12 mouse cellular contexts compared by ENCODE assay signal in genomic region chr4:55003128-55003527, GRCm38 (mm10). TPM values are rescaled to one million over a fixed set of nuclear protein-coding genes. Genes with fewer than 3 reads are reported as not detected.
A peak's percentile ranks its signal among the peaks of the same experiment; 100 is the strongest.
DNase-seq lines count a peak whose midpoint lies in the region; ATAC-seq and TF ChIP-seq lines count a peak whose summit lies in the region.
"Had no signal": no experiment of that assay in that cellular context is flagged by ENCODE, and none has a peak within 500 bp of the region (broad histone marks: within the 10 kb centered on the region; RNA-seq: fewer than 3 reads in every experiment).

No protein-coding gene starts in this region.

- no peak for DNase-seq in forebrain, embryonic 10.5 days (ENCODE audit: extremely low spot score, low spot score)
- no peak for DNase-seq in forebrain, postnatal 0 days
- DNase-seq in heart, adult 9 months (ENCODE audit: low spot score in 2 of 2): no peak
- DNase-seq in midbrain, embryonic 14.5 days: no peak
- DNase-seq in midbrain, embryonic 11.5 days (ENCODE audit: low spot score, missing footprints): no peak
- no peak for DNase-seq in urinary bladder, postnatal 25 days (ENCODE audit: low spot score)
- DNase-seq in cerebellum, adult 8-10 months: no peak
- DNase-seq: cerebellum, adult 11-12 months; lung, postnatal 4 days; right cerebral cortex, postnatal 4 days had no signal

- H3K36me3 ChIP-seq in forebrain, embryonic 10.5 days (replicated peaks): peaks cover 87% of the 10 kb centered on the region
- peaks cover 10% of the 10 kb centered on the region for H3K36me3 ChIP-seq in forebrain, postnatal 0 days (ENCODE audit: insufficient read depth)
- H3K36me3 ChIP-seq in heart, embryonic 16.5 days (ENCODE audit: control insufficient read depth, insufficient read depth): peaks cover 8% of the 10 kb centered on the region
- H3K36me3 ChIP-seq in midbrain, embryonic 14.5 days (ENCODE audit: control insufficient read depth, insufficient read depth, low read length): peaks cover 21% of the 10 kb centered on the region
- peaks cover 13% of the 10 kb centered on the region; the same call in 1 of the 2 replicates for H3K36me3 ChIP-seq in midbrain, embryonic 11.5 days (ENCODE audit: control insufficient read depth, insufficient read depth, low read length)

- no peaks in the 10 kb centered on the region for H3K9me3 ChIP-seq in forebrain, embryonic 10.5 days
- no peaks in the 10 kb centered on the region for H3K9me3 ChIP-seq in forebrain, postnatal 0 days (ENCODE audit: low read length)
- H3K9me3 ChIP-seq in heart, embryonic 16.5 days (replicated peaks; ENCODE audit: control insufficient read depth, low read length): no peaks in the 10 kb centered on the region
- no peaks in the 10 kb centered on the region for H3K9me3 ChIP-seq in midbrain, embryonic 14.5 days (ENCODE audit: control insufficient read depth, low read length)
- H3K9me3 ChIP-seq in midbrain, embryonic 11.5 days (ENCODE audit: control insufficient read depth, low read length): no peaks in the 10 kb centered on the region

- ATAC-seq in forebrain, postnatal 0 days: no peak
- ATAC-seq in heart, embryonic 16.5 days (replicated peaks; ENCODE audit: extremely low read depth, insufficient read depth, low FRiP score): no peak; the same call in 1 of the 2 replicates
- ATAC-seq in midbrain, embryonic 14.5 days (ENCODE audit: low FRiP score, low TSS enrichment): no peak
- ATAC-seq in midbrain, embryonic 11.5 days (ENCODE audit: low FRiP score): no peak

- peak overlapping the region; percentile 88 for H3K27ac ChIP-seq in forebrain, embryonic 10.5 days
- no peak overlapping the region for H3K27ac ChIP-seq in forebrain, postnatal 0 days (ENCODE audit: low read depth, low read length)
- peak overlapping the region; percentile 36 for H3K27ac ChIP-seq in heart, embryonic 16.5 days (ENCODE audit: low read length)
- peak overlapping the region; percentile 26; the same call in 1 of the 2 replicates for H3K27ac ChIP-seq in midbrain, embryonic 14.5 days (replicated peaks; ENCODE audit: low read depth, low read length)
- H3K27ac ChIP-seq in midbrain, embryonic 11.5 days (ENCODE audit: low read depth, low read length): no peak overlapping the region
- H3K27ac ChIP-seq: liver, embryonic 14.5 days had no signal

- no peaks in the 10 kb centered on the region for H3K27me3 ChIP-seq in forebrain, embryonic 10.5 days (ENCODE audit: poor library complexity, severe bottlenecking)
- H3K27me3 ChIP-seq in forebrain, postnatal 0 days (ENCODE audit: insufficient read depth, low read length): no peaks in the 10 kb centered on the region
- H3K27me3 ChIP-seq in heart, embryonic 16.5 days (ENCODE audit: control insufficient read depth, insufficient read depth, low read length): no peaks in the 10 kb centered on the region
- H3K27me3 ChIP-seq in midbrain, embryonic 14.5 days (ENCODE audit: control insufficient read depth, insufficient read depth, low read length): no peaks in the 10 kb centered on the region
- no peaks in the 10 kb centered on the region for H3K27me3 ChIP-seq in midbrain, embryonic 11.5 days (ENCODE audit: control insufficient read depth, insufficient read depth, low read length)

- H3K4me2 ChIP-seq in forebrain, postnatal 0 days (ENCODE audit: low read depth): no peak overlapping the region
- no peak overlapping the region for H3K4me2 ChIP-seq in heart, embryonic 16.5 days (ENCODE audit: low read depth, low read length)
- H3K4me2 ChIP-seq in midbrain, embryonic 14.5 days (ENCODE audit: low read length): no peak overlapping the region
- H3K4me2 ChIP-seq in midbrain, embryonic 11.5 days: no peak overlapping the region

- TF ChIP-seq CTCF in forebrain, postnatal 0 days (IDR thresholded peaks at IDR 0.05; ENCODE audit: low read depth): no peak

- H3K4me3 ChIP-seq in forebrain, embryonic 10.5 days: no peak overlapping the region
- no peak overlapping the region for H3K4me3 ChIP-seq in forebrain, postnatal 0 days (ENCODE audit: low read depth, low read length)
- no peak overlapping the region for H3K4me3 ChIP-seq in heart, embryonic 16.5 days (ENCODE audit: low read length)
- no peak overlapping the region for H3K4me3 ChIP-seq in midbrain, embryonic 14.5 days (replicated peaks; ENCODE audit: low read depth, low read length)
- H3K4me3 ChIP-seq in midbrain, embryonic 11.5 days (ENCODE audit: low read depth, low read length): no peak overlapping the region

- WGBS in forebrain, embryonic 10.5 days: 76% methylated on average over 6 of the region's 6 CpGs
- WGBS in forebrain, postnatal 0 days: 77% methylated on average over 6 of the region's 6 CpGs
- 49% methylated on average over 6 of the region's 6 CpGs for WGBS in heart, embryonic 16.5 days
- 80% methylated on average over 6 of the region's 6 CpGs for WGBS in midbrain, embryonic 14.5 days
- WGBS in midbrain, embryonic 11.5 days: 77% methylated on average over 6 of the region's 6 CpGs

- peaks cover 46% of the 10 kb centered on the region for H3K4me1 ChIP-seq in forebrain, embryonic 10.5 days
- H3K4me1 ChIP-seq in forebrain, postnatal 0 days (ENCODE audit: insufficient read depth): peaks cover 29% of the 10 kb centered on the region
- H3K4me1 ChIP-seq in heart, embryonic 16.5 days (ENCODE audit: control insufficient read depth, insufficient read depth, low read length): peaks cover 58% of the 10 kb centered on the region
- peaks cover 26% of the 10 kb centered on the region for H3K4me1 ChIP-seq in midbrain, embryonic 14.5 days (ENCODE audit: control insufficient read depth, insufficient read depth, low read length)
- peaks cover 32% of the 10 kb centered on the region for H3K4me1 ChIP-seq in midbrain, embryonic 11.5 days (ENCODE audit: control insufficient read depth, insufficient read depth, low read length)

- no peak overlapping the region for H3K9ac ChIP-seq in forebrain, postnatal 0 days
- H3K9ac ChIP-seq in heart, embryonic 16.5 days (ENCODE audit: low read length): no peak overlapping the region
- no peak overlapping the region for H3K9ac ChIP-seq in midbrain, embryonic 14.5 days (replicated peaks; ENCODE audit: low read length)
- H3K9ac ChIP-seq in midbrain, embryonic 11.5 days (ENCODE audit: low read length): no peak overlapping the region
- H3K9ac ChIP-seq: liver, embryonic 14.5 days had no signal

RNA-seq across cellular contexts. Expression of gene Zfp462, which starts 58.3 kb away (rescaled TPM):
- polyA plus RNA-seq in forebrain, embryonic 10.5 days (2016; fragmentation: Nextera tagmentation; extraction: Ambion mirVana): 13.6 and 14.4 TPM in 2 replicates
- 33.2 and 48.4 TPM in 2 replicates for total RNA-seq in forebrain, postnatal 0 days (2014; rRNA removed)
- 4.4 and 6.2 TPM in 2 replicates for polyA plus RNA-seq in forebrain, postnatal 0 days (2015; fragmentation: Nextera tagmentation; extraction: Ambion mirVana)
- polyA plus RNA-seq in heart, embryonic 16.5 days (2015; fragmentation: Nextera tagmentation; extraction: Ambion mirVana): 1.3 and 2.1 TPM in 2 replicates
- polyA plus RNA-seq in midbrain, embryonic 14.5 days (2014; fragmentation: Nextera tagmentation; extraction: Ambion mirVana): 19.6 and 25.6 TPM in 2 replicates
- 18.7 and 20.2 TPM in 2 replicates for polyA plus RNA-seq in midbrain, embryonic 11.5 days (2014; fragmentation: Nextera tagmentation; extraction: Ambion mirVana)

Comparison
In these comparisons a context has a peak if more than half of its experiments do, and no peak if none do; other contexts are left out.
1. H3K27ac ChIP-seq: peak in forebrain, embryonic 10.5 days (single experiment), heart, embryonic 16.5 days (single experiment) and midbrain, embryonic 14.5 days (single experiment); none in forebrain, postnatal 0 days (single experiment) and midbrain, embryonic 11.5 days (single experiment).